Mouse (Mus musculus) cerebellum, adult 2 months (tissue): ENCODE measurements around the gene Dst.

Source experiments
- CTCF ChIP-seq: fragments of 200-500 bp; IDR thresholded peaks from 2 replicates; pipeline ENCODE4 v1.5.1; 2011; ENCODE audit warnings: low read depth, mild to moderate bottlenecking, control low read depth, low read length, moderate library complexity, borderline replicate concordance; ENCODE audit not compliant: insufficient read depth
- POLR2A ChIP-seq: fragments of 200-500 bp; IDR thresholded peaks from 2 replicates; pipeline ENCODE4 v1.6.1; 2011; ENCODE audit warnings: low read length, control low read depth, borderline replicate concordance; ENCODE audit not compliant: insufficient read depth

DNA sequence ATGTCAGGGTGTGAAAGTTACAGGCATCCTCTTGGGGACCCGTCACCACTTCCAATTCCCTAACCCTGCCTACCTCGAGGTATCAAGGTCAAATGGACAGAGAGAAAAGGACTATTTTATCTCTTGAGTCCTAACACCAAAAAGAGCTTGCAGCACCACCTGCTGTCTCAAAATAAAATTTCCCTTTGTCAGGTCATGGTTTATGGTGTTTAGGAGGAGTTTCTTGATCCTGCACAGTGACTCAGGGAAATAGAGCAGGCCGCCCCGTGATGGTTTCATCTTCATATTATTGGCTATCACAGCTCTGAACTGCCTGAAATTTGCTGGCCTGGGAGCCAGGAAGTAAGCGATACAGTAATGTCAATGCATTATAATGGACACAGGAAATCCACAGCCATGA, 56.6 kb downstream of the Dst start:
- TF ChIP-seq POLR2A (no peak), CTCF (peak; percentile 60; the same call in 1 of the 2 replicates)
